Mouse (Mus musculus) lung, embryonic 14.5 days (tissue): ENCODE results near the gene 2010111I01Rik. TPM values are rescaled to one million over a fixed set of nuclear protein-coding genes. Genes with fewer than 3 reads are reported as not detected.

Source experiments
- ATAC-seq: fragments of 200-750 bp; cut with Nextera tagmentation; 2 replicates; pipeline ENCODE4 v1.8.0; 2017; ENCODE audit warnings: mild to moderate bottlenecking, moderate TSS enrichment, moderate library complexity; ENCODE audit not compliant: insufficient read depth
- DNase-seq: peaks from one replicate; pipeline ENCODE4 v3.0.0-alpha.2; 2015
- H3K27ac ChIP-seq: fragments of 300-500 bp; sonication (generic); 2 replicates; pipeline ENCODE4 v1.5.1; 2014; ENCODE audit warnings: low read depth, mild to moderate bottlenecking, moderate library complexity
- H3K27me3 ChIP-seq: fragments of 300-500 bp; sonication (generic); 2 replicates; pipeline ENCODE4 v1.6.1; 2014; ENCODE audit warnings: low read length, control low read depth; ENCODE audit not compliant: insufficient read depth
- H3K36me3 ChIP-seq: fragments of 300-500 bp; sonication (generic); 2 replicates; pipeline ENCODE4 v1.6.1; 2014; ENCODE audit warnings: control low read depth; ENCODE audit not compliant: insufficient read depth
- H3K4me1 ChIP-seq: fragments of 300-500 bp; sonication (generic); 2 replicates; pipeline ENCODE4 v1.6.1; 2014; ENCODE audit warnings: antibody characterized with exemption, control low read depth; ENCODE audit not compliant: insufficient read depth
- H3K4me2 ChIP-seq: fragments of 300-500 bp; sonication (generic); 2 replicates; pipeline ENCODE4 v1.6.1; 2014; ENCODE audit warnings: mild to moderate bottlenecking
- H3K4me3 ChIP-seq: fragments of 300-500 bp; sonication (generic); 2 replicates; pipeline ENCODE4 v1.5.1; 2014; ENCODE audit warnings: low read depth, low read length
- H3K9ac ChIP-seq: fragments of 300-500 bp; sonication (generic); 2 replicates; pipeline ENCODE4 v1.6.1; 2014
- H3K9me3 ChIP-seq: fragments of 300-500 bp; sonication (generic); 2 replicates; pipeline ENCODE4 v1.6.1; 2016; ENCODE audit warnings: low read depth, low read length, control low read depth
- CTCF ChIP-seq: IDR thresholded peaks from 2 replicates; pipeline ENCODE4 v1.5.1; 2016; ENCODE audit warnings: antibody characterized with exemption, low read depth
- WGBS: fragments of 180-500 bp; shearing (Covaris S2); extraction: QIAGEN DNeasy Blood & Tissue Kit; methylation state at CpG from one replicate; pipeline ENCODE4 v1.1.7; 2014; 5-methylcytosine and 5-hydroxymethylcytosine counted together
- polyA plus RNA-seq: library from polyadenylated mRNA; unstranded; fragments of >200 nt; fragmentation: Nextera tagmentation; extraction: Ambion mirVana; gene quantifications from 2 replicates; pipeline ENCODE4 v1.2.1, GENCODE M21; 2014

2010111I01Rik gene
- polyA plus RNA-seq, 1 experiment from 2014 or later = 156 TPM

DNA sequence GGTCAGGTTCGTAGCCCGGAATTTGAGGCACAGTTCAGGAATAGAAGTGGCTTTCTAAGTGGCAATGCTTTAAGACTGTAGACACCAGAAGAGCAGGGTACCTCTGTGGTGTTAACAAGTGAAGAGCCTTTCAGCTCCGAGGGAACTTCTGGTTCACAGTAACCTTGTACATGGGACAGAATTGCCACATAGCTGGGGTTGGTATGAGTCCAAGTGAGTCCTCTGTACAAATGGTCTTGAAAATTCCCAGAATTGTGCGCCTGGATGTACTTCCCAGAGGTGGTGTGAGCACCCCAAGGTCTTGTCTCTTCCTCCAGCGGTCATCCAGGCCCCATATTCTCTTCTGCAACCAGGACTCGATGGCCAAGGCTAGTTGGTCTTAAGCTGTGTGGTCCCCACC, 326.3 kb downstream of the 2010111I01Rik start:
- DNase-seq (no peak), ATAC-seq (no peak)
- H3K27me3 ChIP-seq = no peaks in the 10 kb centered on the region
- H3K9ac ChIP-seq = no peak overlapping the region
- no peak overlapping the region for H3K4me3 ChIP-seq
- 91% methylated on average over 6 of the region's 6 CpGs for WGBS
- no peak for TF ChIP-seq CTCF
- no peaks in the 10 kb centered on the region for H3K9me3 ChIP-seq
- no peak overlapping the region for H3K27ac ChIP-seq
- H3K4me2 ChIP-seq = no peak overlapping the region
- peaks cover 7% of the 10 kb centered on the region for H3K4me1 ChIP-seq
- peaks cover 83% of the 10 kb centered on the region for H3K36me3 ChIP-seq

GRCm38 (mm10) chr13:63293647-63294046, 329.0 kb downstream of the 2010111I01Rik start:
- Histone ChIP-seq H3K9me3 (no peaks in the 10 kb centered on the region), H3K4me1 (peaks cover 7% of the 10 kb centered on the region), H3K4me3 (no peak overlapping the region), H3K4me2 (no peak overlapping the region), H3K27me3 (no peaks in the 10 kb centered on the region), H3K9ac (no peak overlapping the region), H3K27ac (peak overlapping the region; percentile 78), H3K36me3 (peaks cover 82% of the 10 kb centered on the region)
- 56% methylated on average over 3 of the region's 3 CpGs for WGBS
- no peak for TF ChIP-seq CTCF
- no peak for ATAC-seq
- DNase-seq = no peak

DNA sequence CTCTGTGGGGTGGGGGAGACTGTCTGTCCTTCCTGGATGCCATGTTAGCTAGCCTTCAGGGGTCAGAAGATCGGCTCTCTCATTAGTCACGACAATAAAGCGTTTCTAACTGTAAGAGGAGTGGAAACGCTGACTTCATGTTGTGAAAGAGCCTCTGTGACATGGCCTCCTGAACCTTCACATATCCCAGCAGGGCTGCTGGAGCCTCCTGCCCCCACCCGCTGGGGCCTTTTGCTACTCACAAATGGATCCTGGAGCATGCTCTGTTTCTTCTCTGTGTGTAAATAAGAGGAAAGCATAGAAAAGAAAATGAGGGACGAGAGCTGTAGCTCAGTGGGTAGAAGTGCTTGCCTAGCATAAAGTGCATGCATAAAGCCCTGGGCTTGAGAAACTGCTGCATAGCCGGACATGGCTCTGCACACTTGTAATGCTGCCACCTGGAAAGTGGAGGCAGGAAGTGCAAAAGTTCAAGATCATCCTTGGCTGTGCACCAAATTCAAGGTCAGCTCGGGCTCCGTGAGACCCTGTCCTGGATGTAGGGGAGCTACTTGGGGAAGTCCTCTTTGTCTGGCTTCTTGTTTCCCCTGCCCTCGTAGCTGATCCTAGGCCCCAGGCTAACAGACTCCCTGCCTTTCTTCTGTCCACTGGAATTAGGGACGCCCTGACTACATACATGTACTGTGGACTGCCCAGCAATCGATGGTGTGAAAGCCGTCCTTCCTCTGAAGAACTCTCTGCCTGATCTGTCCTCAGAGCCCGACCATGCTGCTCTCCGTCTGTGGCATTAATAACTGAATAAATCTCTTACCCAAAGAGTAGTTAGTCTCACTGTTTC, 329.9 kb downstream of the 2010111I01Rik start:
- Histone ChIP-seq H3K9ac (no peak overlapping the region), H3K4me3 (no peak overlapping the region), H3K9me3 (no peaks in the 10 kb centered on the region), H3K27me3 (no peaks in the 10 kb centered on the region), H3K27ac (peak overlapping the region; percentile 78), H3K4me1 (peaks cover 7% of the 10 kb centered on the region), H3K4me2 (no peak overlapping the region), H3K36me3 (peaks cover 83% of the 10 kb centered on the region)
- WGBS = 32% methylated on average over 15 of the region's 15 CpGs
- DNase-seq (peak; percentile 70), ATAC-seq (peak; percentile 32; the same call in 1 of the 2 replicates)
- no peak for TF ChIP-seq CTCF

DNA sequence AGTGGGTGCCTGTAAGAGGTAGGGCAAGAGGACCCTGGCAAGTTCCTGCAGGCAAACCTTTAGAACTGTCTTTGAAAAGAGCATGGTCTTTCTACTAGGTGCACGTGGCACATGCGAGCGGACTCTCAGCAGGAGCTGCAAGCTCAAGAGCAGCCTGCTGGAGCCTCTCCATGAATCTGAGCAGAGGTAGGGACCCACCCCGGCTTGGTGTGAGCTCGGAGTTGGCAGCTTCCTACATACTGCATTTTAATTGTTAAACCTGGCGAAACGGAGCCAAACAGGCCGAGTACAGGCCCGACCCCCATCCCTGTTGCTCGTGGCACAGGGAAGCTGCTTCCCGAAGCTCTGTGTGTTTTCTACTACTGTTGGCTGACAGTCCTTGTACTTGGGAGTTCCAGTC, 331.6 kb downstream of the 2010111I01Rik start:
- Histone ChIP-seq H3K4me2 (no peak overlapping the region), H3K9me3 (no peaks in the 10 kb centered on the region), H3K9ac (no peak overlapping the region), H3K4me1 (peaks cover 7% of the 10 kb centered on the region), H3K27me3 (no peaks in the 10 kb centered on the region), H3K27ac (no peak overlapping the region), H3K4me3 (no peak overlapping the region), H3K36me3 (peaks cover 83% of the 10 kb centered on the region)
- 87% methylated on average over 11 of the region's 11 CpGs for WGBS
- TF ChIP-seq CTCF = no peak
- DNase-seq (no peak), ATAC-seq (no peak)

DNA sequence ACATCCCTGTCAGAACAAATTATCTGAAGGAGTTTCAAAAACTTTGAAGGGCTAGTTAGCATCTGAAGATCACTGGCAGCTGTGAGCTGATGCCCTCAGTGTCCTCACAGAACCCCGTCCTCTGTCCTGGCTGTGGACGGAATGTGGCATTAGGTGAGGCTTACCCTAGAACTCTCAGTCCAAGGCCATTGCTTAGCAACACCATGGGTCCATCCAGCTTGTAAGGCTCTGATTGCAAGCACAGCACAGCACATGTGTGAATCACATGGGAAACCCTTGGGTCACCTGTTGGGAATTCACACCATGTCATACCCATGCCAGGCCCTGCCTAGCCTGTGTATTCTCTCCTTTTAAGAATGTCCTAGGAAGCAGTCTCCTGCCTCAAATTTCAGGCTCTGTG, 332.3 kb downstream of the 2010111I01Rik start:
- ATAC-seq = no peak
- Histone ChIP-seq H3K27ac (no peak overlapping the region), H3K4me2 (no peak overlapping the region), H3K9ac (no peak overlapping the region), H3K27me3 (no peaks in the 10 kb centered on the region), H3K36me3 (peaks cover 83% of the 10 kb centered on the region), H3K9me3 (no peaks in the 10 kb centered on the region), H3K4me3 (no peak overlapping the region), H3K4me1 (peaks cover 7% of the 10 kb centered on the region)
- DNase-seq = no peak
- WGBS = 87% methylated on average over 2 of the region's 2 CpGs
- no peak for TF ChIP-seq CTCF

DNA sequence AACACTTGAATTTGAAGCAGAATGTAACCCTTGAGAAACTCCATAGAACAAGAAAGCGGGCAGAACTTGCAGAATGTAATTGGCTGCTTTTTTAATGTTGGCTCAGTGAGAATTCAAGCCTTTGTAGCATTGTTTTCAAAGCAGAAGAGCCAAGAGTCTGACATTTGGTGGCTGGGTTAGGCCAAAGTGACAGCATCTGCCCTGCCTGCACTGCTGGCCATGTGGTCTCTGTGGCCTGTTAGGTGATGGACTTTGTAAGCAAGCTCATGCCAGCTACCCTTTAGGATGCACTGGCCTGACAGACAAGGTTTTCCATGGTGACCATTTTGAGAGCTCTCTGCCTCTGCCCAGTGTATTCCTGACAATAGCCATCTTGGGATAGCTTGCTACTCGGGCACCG, 333.2 kb downstream of the 2010111I01Rik start:
- H3K9me3 ChIP-seq = no peaks in the 10 kb centered on the region
- ATAC-seq (no peak), DNase-seq (no peak)
- peaks cover 7% of the 10 kb centered on the region for H3K4me1 ChIP-seq
- 95% methylated on average over 3 of the region's 3 CpGs for WGBS
- no peak for TF ChIP-seq CTCF
- H3K27ac ChIP-seq = no peak overlapping the region
- no peak overlapping the region for H3K9ac ChIP-seq
- H3K36me3 ChIP-seq = peaks cover 85% of the 10 kb centered on the region
- no peaks in the 10 kb centered on the region for H3K27me3 ChIP-seq
- H3K4me2 ChIP-seq = no peak overlapping the region
- H3K4me3 ChIP-seq = no peak overlapping the region

GRCm38 (mm10) chr13:63298931-63299330, 334.2 kb downstream of the 2010111I01Rik start:
- Histone ChIP-seq H3K4me2 (no peak overlapping the region), H3K27me3 (no peaks in the 10 kb centered on the region), H3K9me3 (no peaks in the 10 kb centered on the region), H3K36me3 (peaks cover 87% of the 10 kb centered on the region), H3K27ac (no peak overlapping the region), H3K4me1 (peaks cover 3% of the 10 kb centered on the region), H3K4me3 (no peak overlapping the region), H3K9ac (no peak overlapping the region)
- 87% methylated on average over 5 of the region's 5 CpGs for WGBS
- no peak for TF ChIP-seq CTCF
- no peak for DNase-seq
- ATAC-seq = no peak
